Mouse (Mus musculus) embryonic fibroblast, embryonic 13.5 days (primary cell): Measurements from ENCODE around the gene Mrpl41. TPM values are rescaled to one million over a fixed set of nuclear protein-coding genes. Genes with fewer than 3 reads are reported as not detected.

Experiments used
- H3K27ac ChIP-seq: 2 replicates; pipeline ENCODE4 v1.5.1; 2012; ENCODE audit warnings: low read length, control low read depth, inconsistent platforms; ENCODE audit not compliant: insufficient read depth
- H3K4me1 ChIP-seq: 2 replicates; pipeline ENCODE4 v1.6.1; 2011; ENCODE audit warnings: low read length; ENCODE audit not compliant: control insufficient read depth, insufficient read depth
- H3K4me3 ChIP-seq: 2 replicates; pipeline ENCODE4 v1.5.1; 2011; ENCODE audit warnings: mild to moderate bottlenecking, control low read depth, low read length; ENCODE audit not compliant: insufficient read depth
- CTCF ChIP-seq: IDR thresholded peaks from 2 replicates; pipeline ENCODE4 v1.5.1; 2011; ENCODE audit warnings: mild to moderate bottlenecking, control low read depth, low read length, moderate library complexity, borderline replicate concordance; ENCODE audit not compliant: insufficient read depth
- POLR2A ChIP-seq: IDR thresholded peaks from 2 replicates; pipeline ENCODE4 v1.6.1; 2011; ENCODE audit warnings: low read depth, mild to moderate bottlenecking, control low read depth, low read length, moderate library complexity
- polyA plus RNA-seq: library from polyadenylated mRNA; stranded (reverse); fragments of >200 nt; gene quantifications from 2 replicates; pipeline ENCODE4 v1.2.4, GENCODE M21; 2011; ENCODE audit warnings: low read depth; ENCODE audit not compliant: missing spikeins, insufficient read length

The Mrpl41 gene
- polyA plus RNA-seq, 1 experiment, result 46.0 TPM

- TF ChIP-seq POLR2A, result no peak
- TF ChIP-seq CTCF, result no peak
- H3K4me1 ChIP-seq, result no peaks in the 10 kb centered on the region
- H3K27ac ChIP-seq, result no peak overlapping the region
These were observed 32.8 kb downstream of the Mrpl41 start for GRCm38 (mm10) chr2:24942092-24942491.

DNA sequence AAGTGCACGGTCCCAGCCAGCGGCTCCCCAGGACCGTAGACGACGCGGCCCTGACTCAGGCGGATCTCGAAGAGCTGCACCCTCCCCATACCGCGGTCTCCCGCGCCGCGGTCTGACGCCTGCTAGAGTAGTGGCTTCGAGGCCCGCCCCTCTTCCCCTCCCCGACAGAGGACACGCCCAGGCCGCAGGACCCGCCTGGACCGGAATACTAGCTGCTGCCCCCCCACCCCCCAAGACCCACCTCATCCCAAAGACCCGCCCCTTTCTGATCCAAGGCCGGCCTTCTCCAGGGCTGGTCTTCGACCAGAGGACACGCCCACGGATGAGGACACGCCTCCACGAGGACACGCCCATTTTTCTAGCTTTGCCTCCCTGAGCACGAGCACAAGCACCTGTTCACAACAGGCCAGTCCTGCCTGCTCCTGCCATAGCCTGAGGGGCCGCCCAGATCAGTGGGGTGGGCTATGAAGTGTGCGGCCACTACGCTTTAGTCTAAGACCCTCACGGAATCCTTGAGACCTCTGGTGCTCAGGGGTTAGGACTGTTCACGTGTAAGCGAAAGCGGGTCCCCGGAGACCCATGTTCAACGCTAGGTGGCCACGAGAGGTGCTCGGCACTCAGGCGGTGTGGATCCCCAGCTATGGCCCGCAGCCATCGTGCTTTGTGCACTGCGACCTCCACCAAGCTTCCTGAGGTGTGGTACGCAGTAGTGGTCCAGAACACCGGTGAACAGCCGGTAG lies 39.7 kb downstream of the Mrpl41 start, which contains the start of gene Arrdc1:
TSS of gene Arrdc1 (minus strand) at position 196 of the 740 bp plus-strand sequence.
- Histone ChIP-seq H3K4me3 (peak within 1 kb of the TSS; percentile 74), H3K27ac (no peak within 1 kb of the TSS), H3K4me1 (no peaks in the 10 kb centered on the region)
- peak; percentile 36; the same call in 1 of the 2 replicates for TF ChIP-seq CTCF
- peak; percentile 83 for TF ChIP-seq POLR2A

More at GRCm38 (mm10) chr2:24942092-24942491, 32.8 kb downstream of the Mrpl41 start:
- H3K4me3 ChIP-seq, result no peak overlapping the region

DNA sequence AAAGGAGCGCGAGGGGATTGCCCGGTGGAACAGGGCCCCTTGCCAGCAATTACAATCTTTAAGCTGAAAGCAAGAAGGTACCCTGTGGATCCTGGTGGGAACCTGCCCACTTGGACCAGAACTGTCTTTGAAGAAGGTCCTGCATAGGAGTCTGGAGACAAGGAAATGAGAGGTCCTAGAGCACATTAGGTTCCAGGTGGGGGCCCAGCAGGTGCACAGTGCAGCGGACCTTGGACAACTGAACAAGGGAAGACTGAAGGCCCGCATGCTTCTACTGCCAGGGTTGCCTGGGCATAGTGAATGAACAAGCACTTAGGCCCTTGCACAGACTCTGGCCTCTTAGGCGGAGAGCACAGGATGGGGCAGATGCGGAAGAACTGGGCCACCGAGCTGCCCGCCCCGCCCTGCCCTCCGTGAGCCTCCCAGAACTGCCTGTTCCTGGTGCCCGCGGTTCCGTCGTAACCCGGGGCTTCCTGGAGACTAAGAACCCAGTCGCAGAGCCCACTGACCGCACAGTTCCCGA lies 40.4 kb downstream of the Mrpl41 start:
- Histone ChIP-seq H3K4me1 (no peaks in the 10 kb centered on the region), H3K27ac (no peak overlapping the region), H3K4me3 (peak overlapping the region; percentile 74)
- TF ChIP-seq CTCF (no peak), POLR2A (no peak)

DNA sequence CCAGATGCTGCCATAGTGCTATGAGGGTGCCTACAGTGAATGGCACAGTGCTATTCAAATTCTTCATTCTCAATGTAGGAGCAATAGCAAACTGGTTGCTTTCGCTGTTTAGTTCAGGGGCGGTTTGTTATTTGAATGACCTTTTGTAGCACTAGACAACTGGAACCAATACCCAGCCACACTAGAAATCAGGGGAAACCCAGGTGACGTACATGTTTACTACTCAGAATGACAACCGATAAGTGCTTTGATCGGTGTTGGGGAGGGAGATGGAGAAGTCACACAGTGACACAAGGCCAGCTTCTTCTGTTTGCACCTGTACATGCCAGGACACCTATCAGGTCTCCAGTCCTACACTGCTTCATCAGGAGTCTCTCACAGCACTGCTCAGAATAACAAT lies 45.3 kb downstream of the Mrpl41 start:
- TF ChIP-seq POLR2A (no peak), CTCF (no peak)
- H3K27ac ChIP-seq, result no peak overlapping the region
- no peaks in the 10 kb centered on the region for H3K4me1 ChIP-seq
- no peak overlapping the region for H3K4me3 ChIP-seq

GRCm38 (mm10) chr2:24929119-24929518 lies 45.8 kb downstream of the Mrpl41 start:
- no peak for TF ChIP-seq POLR2A
- TF ChIP-seq CTCF, result no peak
- no peaks in the 10 kb centered on the region for H3K4me1 ChIP-seq
- no peak overlapping the region for H3K27ac ChIP-seq
- H3K4me3 ChIP-seq, result no peak overlapping the region

DNA sequence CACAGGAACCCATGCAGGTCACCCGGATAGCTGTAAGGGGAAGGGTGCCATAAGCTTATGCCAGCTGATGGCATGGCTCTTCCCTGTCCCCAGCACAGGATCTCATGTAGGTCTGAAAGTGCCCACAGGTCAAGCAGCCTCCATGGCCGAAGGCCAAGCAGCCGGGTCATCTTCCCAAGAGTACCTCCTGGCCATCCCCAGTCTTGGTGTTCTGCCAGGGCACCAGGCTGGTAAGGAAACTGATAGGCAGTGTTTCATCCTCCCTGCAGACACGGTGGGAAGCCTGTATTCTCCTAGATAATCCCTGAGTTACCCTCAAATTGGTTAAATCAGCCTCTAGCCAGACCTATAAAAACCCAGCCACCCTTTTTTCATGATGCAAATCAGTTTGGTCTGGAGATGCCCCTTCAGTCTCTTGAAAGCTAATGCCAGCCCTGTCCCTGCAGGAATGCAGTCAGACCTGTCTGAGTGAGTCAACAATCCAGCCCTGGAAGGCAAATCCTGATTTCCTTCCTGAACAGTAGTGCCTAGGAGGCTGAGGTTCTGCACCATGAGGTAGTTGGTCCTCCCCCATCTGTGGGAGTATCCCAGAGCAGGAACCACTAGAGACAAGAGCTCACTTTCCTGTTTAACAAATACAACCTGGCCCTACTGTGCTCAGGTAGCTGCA lies 47.0 kb downstream of the Mrpl41 start:
- H3K4me3 ChIP-seq, result no peak overlapping the region
- TF ChIP-seq CTCF (no peak), POLR2A (no peak)
- no peak overlapping the region for H3K27ac ChIP-seq
- no peaks in the 10 kb centered on the region for H3K4me1 ChIP-seq

GRCm38 (mm10) chr2:24926965-24927358 lies 47.9 kb downstream of the Mrpl41 start:
- Histone ChIP-seq H3K27ac (no peak overlapping the region), H3K4me3 (no peak overlapping the region), H3K4me1 (no peaks in the 10 kb centered on the region)
- TF ChIP-seq POLR2A (no peak), CTCF (no peak)

DNA sequence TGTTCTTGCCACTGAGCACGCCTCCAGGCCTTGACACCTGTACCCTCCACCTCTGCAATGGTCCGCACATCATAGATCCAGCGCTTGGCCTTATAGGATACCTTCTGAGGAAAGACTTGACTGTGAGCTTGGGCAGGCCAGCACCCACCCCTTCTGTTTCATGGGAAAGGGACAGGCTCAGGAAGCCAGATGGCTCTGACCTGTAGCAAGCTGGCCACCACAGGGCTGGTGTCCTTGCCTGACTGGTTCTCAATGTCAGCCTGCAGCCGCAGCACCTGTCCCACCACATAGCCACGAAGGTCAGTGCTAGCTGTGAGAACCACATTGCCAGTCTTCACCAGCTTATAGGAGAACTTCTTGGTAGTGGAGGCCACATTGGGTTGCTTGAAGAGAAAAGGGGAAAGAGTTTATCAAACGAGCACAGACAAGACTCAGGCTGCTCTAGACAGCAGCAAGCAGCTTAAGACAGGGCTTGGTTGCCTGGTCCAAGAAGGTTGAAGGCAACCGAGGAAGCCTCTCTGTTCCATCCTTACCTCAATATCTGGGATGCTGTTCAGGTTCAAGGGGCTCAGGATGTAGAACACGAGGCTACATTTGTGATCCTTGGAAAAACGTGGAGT lies 48.4 kb downstream of the Mrpl41 start:
- no peak for TF ChIP-seq POLR2A
- no peak for TF ChIP-seq CTCF
- H3K4me1 ChIP-seq, result no peaks in the 10 kb centered on the region
- H3K27ac ChIP-seq, result no peak overlapping the region
- H3K4me3 ChIP-seq, result no peak overlapping the region

GRCm38 (mm10) chr2:24925284-24925683 lies 49.6 kb downstream of the Mrpl41 start:
- no peak overlapping the region for H3K4me3 ChIP-seq
- no peak overlapping the region for H3K27ac ChIP-seq
- H3K4me1 ChIP-seq, result no peaks in the 10 kb centered on the region
- TF ChIP-seq CTCF, result no peak
- no peak for TF ChIP-seq POLR2A

Other genes with a start within 250 kb of the Mrpl41 start
- gene Cacna1b, start 211.9 kb downstream of the Mrpl41 start, polyA plus RNA-seq, result 1.3 and 1.4 TPM in 2 replicates
- 58.6 and 65.5 TPM in 2 replicates for gene Ehmt1, start 55.5 kb downstream of the Mrpl41 start, polyA plus RNA-seq
- 13.2 and 15.2 TPM in 2 replicates for gene Arrdc1, start 39.8 kb downstream of the Mrpl41 start, polyA plus RNA-seq
- 24.7 and 28.7 TPM in 2 replicates for gene Zmynd19, start 25.3 kb downstream of the Mrpl41 start, polyA plus RNA-seq
- 12.5 and 14.8 TPM in 2 replicates for gene Dph7, start 12.7 kb downstream of the Mrpl41 start, polyA plus RNA-seq
- 8.5 and 10.4 TPM in 2 replicates for gene Pnpla7, start 935 bp upstream of the Mrpl41 start, polyA plus RNA-seq
- 46.7 and 47.8 TPM in 2 replicates for gene Nsmf, start 79.3 kb upstream of the Mrpl41 start, polyA plus RNA-seq
- not detected in 2 replicates for gene Entpd8, start 105.2 kb upstream of the Mrpl41 start, polyA plus RNA-seq
- gene Noxa1, start 120.1 kb upstream of the Mrpl41 start, polyA plus RNA-seq, result not detected in 2 replicates
- 1.7 and 3.2 TPM in 2 replicates for gene Nrarp, start 205.7 kb upstream of the Mrpl41 start, polyA plus RNA-seq
- gene Tor4a, start 221.8 kb upstream of the Mrpl41 start, polyA plus RNA-seq, result 17.5 and 21.8 TPM in 2 replicates
- 38.8 and 42.3 TPM in 2 replicates for gene Nelfb, start 236.4 kb upstream of the Mrpl41 start, polyA plus RNA-seq
- not detected in 2 replicates for gene Stpg3, start 239.5 kb upstream of the Mrpl41 start, polyA plus RNA-seq
- not detected in 2 replicates for gene Fam166a, start 243.6 kb upstream of the Mrpl41 start, polyA plus RNA-seq
- 209 and 237 TPM in 2 replicates for gene Tubb4b, start 249.6 kb upstream of the Mrpl41 start, polyA plus RNA-seq